Mouse (Mus musculus) embryonic facial prominence, embryonic 11.5 days (tissue): ENCODE measurements around the gene Ankfn1. TPM values are rescaled to one million over a fixed set of nuclear protein-coding genes. Genes with fewer than 3 reads are reported as not detected.

Experiments
- ATAC-seq: fragments of 200-750 bp; cut with Nextera tagmentation; replicated peaks from 2 replicates; pipeline ENCODE4 v1.8.0; 2017; ENCODE audit warnings: low read depth; ENCODE audit not compliant: insufficient number of reproducible peaks, low FRiP score, low TSS enrichment
- DNase-seq: peaks from one replicate; pipeline ENCODE4 v3.0.0-alpha.2; 2015; ENCODE audit warnings: low spot score
- H3K27ac ChIP-seq: fragments of 300-500 bp; sonication (generic); replicated peaks from 2 replicates; pipeline ENCODE4 v1.5.1; 2014; ENCODE audit warnings: mild to moderate bottlenecking, low read depth, low read length, control low read depth
- H3K27me3 ChIP-seq: fragments of 300-500 bp; sonication (generic); 2 replicates; pipeline ENCODE4 v1.6.1; 2014; ENCODE audit warnings: mild to moderate bottlenecking, low read length, moderate library complexity, mixed read lengths; ENCODE audit not compliant: control insufficient read depth, insufficient read depth
- H3K36me3 ChIP-seq: fragments of 300-500 bp; sonication (generic); replicated peaks from 2 replicates; pipeline ENCODE4 v1.6.1; 2014; ENCODE audit warnings: low read depth, mild to moderate bottlenecking, low read length, moderate library complexity, mixed read lengths; ENCODE audit not compliant: control insufficient read depth, insufficient read depth
- H3K4me1 ChIP-seq: fragments of 300-500 bp; sonication (generic); 2 replicates; pipeline ENCODE4 v1.6.1; 2014; ENCODE audit warnings: low read length, mixed read lengths; ENCODE audit not compliant: control insufficient read depth, insufficient read depth
- H3K4me2 ChIP-seq: fragments of 300-500 bp; sonication (generic); 2 replicates; pipeline ENCODE4 v1.6.1; 2014; ENCODE audit warnings: low read depth, mild to moderate bottlenecking, control low read depth, low read length, moderate library complexity
- H3K4me3 ChIP-seq: fragments of 300-500 bp; sonication (generic); 2 replicates; pipeline ENCODE4 v1.5.1; 2014; ENCODE audit warnings: low read depth, low read length, control low read depth
- H3K9ac ChIP-seq: fragments of 300-500 bp; sonication (generic); replicated peaks from 2 replicates; pipeline ENCODE4 v1.6.1; 2014; ENCODE audit warnings: mild to moderate bottlenecking, control low read depth, low read length
- H3K9me3 ChIP-seq: fragments of 300-500 bp; sonication (generic); replicated peaks from 2 replicates; pipeline ENCODE4 v1.6.1; 2016; ENCODE audit warnings: mild to moderate bottlenecking, low read length, inconsistent platforms, mixed read lengths; ENCODE audit not compliant: control insufficient read depth
- WGBS: fragments of 180-500 bp; shearing (Covaris S2); extraction: QIAGEN DNeasy Blood & Tissue Kit; methylation state at CpG from one replicate; pipeline ENCODE4 v1.1.7; 2014; 5-methylcytosine and 5-hydroxymethylcytosine counted together
- polyA plus RNA-seq: library from polyadenylated mRNA; unstranded; fragments of >200 nt; fragmentation: Nextera tagmentation; extraction: Ambion mirVana; gene quantifications from 2 replicates; pipeline ENCODE4 v1.2.1, GENCODE M21; 2014

Gene Ankfn1
- polyA plus RNA-seq, 1 experiment from 2014 or later: 0.48 TPM

DNA sequence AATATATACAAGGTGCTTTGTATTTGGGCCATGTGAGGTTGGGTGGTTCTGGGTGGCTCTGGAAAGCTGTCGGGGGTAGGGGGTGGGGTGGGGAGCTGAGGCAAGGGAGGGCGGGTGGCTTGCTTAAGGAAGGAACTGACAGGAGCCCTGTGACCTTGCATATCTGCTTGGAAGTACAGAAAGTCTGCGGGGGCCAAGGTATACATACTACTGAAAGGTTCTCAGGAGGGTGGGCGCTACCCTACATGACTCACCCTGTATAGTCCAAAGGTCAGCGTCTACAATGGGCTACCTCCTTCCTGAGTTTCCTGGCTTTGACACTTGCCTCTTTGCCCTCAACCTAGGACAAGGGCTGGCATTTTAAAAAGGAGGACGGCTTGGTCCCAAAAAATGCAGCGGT is 407.1 kb downstream of the Ankfn1 start:
- no peak overlapping the region for H3K27ac ChIP-seq
- H3K4me2 ChIP-seq: no peak overlapping the region
- WGBS: 83% methylated on average over 7 of the region's 7 CpGs
- DNase-seq (no peak), ATAC-seq (no peak)
- H3K27me3 ChIP-seq: no peaks in the 10 kb centered on the region
- no peaks in the 10 kb centered on the region for H3K9me3 ChIP-seq
- no peaks in the 10 kb centered on the region for H3K36me3 ChIP-seq
- H3K9ac ChIP-seq: no peak overlapping the region
- H3K4me1 ChIP-seq: no peaks in the 10 kb centered on the region
- no peak overlapping the region for H3K4me3 ChIP-seq

GRCm38 (mm10) chr11:89363981-89364380 is 413.5 kb downstream of the Ankfn1 start:
- H3K4me2 ChIP-seq: no peak overlapping the region
- no peaks in the 10 kb centered on the region for H3K27me3 ChIP-seq
- WGBS: 86% methylated on average over 3 of the region's 3 CpGs
- no peak for ATAC-seq
- no peaks in the 10 kb centered on the region for H3K4me1 ChIP-seq
- H3K9me3 ChIP-seq: no peaks in the 10 kb centered on the region
- H3K9ac ChIP-seq: no peak overlapping the region
- H3K36me3 ChIP-seq: no peaks in the 10 kb centered on the region
- no peak overlapping the region for H3K4me3 ChIP-seq
- no peak for DNase-seq
- H3K27ac ChIP-seq: no peak overlapping the region

DNA sequence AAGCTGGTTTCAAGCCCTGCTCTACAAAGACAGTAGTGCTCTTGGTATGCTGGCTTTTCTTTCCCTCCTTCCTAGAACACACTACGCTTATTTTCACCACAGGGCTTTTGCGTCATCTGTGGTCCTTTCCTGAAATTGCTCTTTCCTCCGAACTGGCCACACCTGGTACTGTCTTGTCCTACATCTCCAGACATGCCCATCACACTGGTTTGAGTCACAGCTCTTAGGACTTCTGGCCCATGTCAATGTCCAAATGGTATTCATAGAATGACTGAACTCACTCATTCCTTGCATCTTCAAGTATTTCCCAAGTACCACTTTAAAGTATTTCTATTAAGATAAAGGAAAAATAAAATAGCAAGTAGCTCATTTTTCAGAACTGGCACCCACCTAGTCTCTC is 416.6 kb downstream of the Ankfn1 start:
- H3K9ac ChIP-seq: no peak overlapping the region
- 86% methylated on average over 3 of the region's 3 CpGs for WGBS

GRCm38 (mm10) chr11:89358546-89358945 is 418.9 kb downstream of the Ankfn1 start:
- H3K36me3 ChIP-seq: no peaks in the 10 kb centered on the region
- H3K4me1 ChIP-seq: no peaks in the 10 kb centered on the region
- no peak for ATAC-seq
- no peak overlapping the region for H3K9ac ChIP-seq
- no peak overlapping the region for H3K27ac ChIP-seq
- no peaks in the 10 kb centered on the region for H3K9me3 ChIP-seq
- H3K4me2 ChIP-seq: no peak overlapping the region
- H3K4me3 ChIP-seq: no peak overlapping the region
- WGBS: 72% methylated on average over 5 of the region's 5 CpGs
- no peaks in the 10 kb centered on the region for H3K27me3 ChIP-seq
- DNase-seq: no peak

More for the DNA sequence above, 416.6 kb downstream of the Ankfn1 start:
- no peak overlapping the region for H3K27ac ChIP-seq
- H3K9me3 ChIP-seq: no peaks in the 10 kb centered on the region
- no peak overlapping the region for H3K4me2 ChIP-seq
- no peaks in the 10 kb centered on the region for H3K4me1 ChIP-seq
- no peaks in the 10 kb centered on the region for H3K36me3 ChIP-seq
- H3K4me3 ChIP-seq: no peak overlapping the region
- ATAC-seq: no peak
- no peak for DNase-seq
- H3K27me3 ChIP-seq: no peaks in the 10 kb centered on the region

GRCm38 (mm10) chr11:89356479-89356878 is 421.0 kb downstream of the Ankfn1 start:
- Histone ChIP-seq H3K27ac (no peak overlapping the region), H3K9ac (no peak overlapping the region), H3K4me2 (no peak overlapping the region), H3K4me3 (no peak overlapping the region), H3K27me3 (no peaks in the 10 kb centered on the region), H3K4me1 (no peaks in the 10 kb centered on the region), H3K36me3 (no peaks in the 10 kb centered on the region), H3K9me3 (no peaks in the 10 kb centered on the region)
- DNase-seq (no peak), ATAC-seq (no peak)
- WGBS: 74% methylated on average over 2 of the region's 2 CpGs

- H3K27me3 ChIP-seq: no peaks in the 10 kb centered on the region
- 60% methylated on average over 5 of the region's 5 CpGs for WGBS
- no peaks in the 10 kb centered on the region for H3K36me3 ChIP-seq
- H3K9ac ChIP-seq: no peak overlapping the region
- ATAC-seq: no peak
- H3K27ac ChIP-seq: no peak overlapping the region
- no peak overlapping the region for H3K4me2 ChIP-seq
- H3K4me3 ChIP-seq: no peak overlapping the region
- no peaks in the 10 kb centered on the region for H3K9me3 ChIP-seq
- no peaks in the 10 kb centered on the region for H3K4me1 ChIP-seq
- no peak for DNase-seq
These were observed 421.4 kb downstream of the Ankfn1 start for GRCm38 (mm10) chr11:89356018-89356417.

DNA sequence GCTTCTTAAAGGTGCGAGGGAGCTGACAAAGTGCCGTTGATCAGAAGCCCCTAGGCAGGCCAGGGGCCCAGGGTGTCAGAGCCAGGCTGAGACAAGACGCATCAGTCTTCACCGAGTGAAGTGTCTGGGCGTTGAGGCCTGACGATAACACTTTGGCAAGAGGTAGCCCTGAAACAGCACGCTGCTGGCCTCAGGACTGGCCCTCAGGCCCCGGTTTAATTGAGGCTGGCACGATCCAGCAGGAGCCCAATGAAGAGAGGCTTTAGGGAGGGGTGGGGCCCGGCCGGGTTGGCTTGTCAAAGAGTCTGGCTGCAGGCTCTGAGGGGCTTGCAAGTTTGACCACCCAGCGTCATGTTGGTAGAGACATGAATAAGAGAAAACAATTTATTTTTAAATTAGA is 437.2 kb downstream of the Ankfn1 start:
- H3K27ac ChIP-seq: no peak overlapping the region
- ATAC-seq: no peak; the same call in 1 of the 2 replicates

More for the DNA sequence above, 437.2 kb downstream of the Ankfn1 start:
- no peak overlapping the region for H3K4me2 ChIP-seq
- no peaks in the 10 kb centered on the region for H3K36me3 ChIP-seq
- no peak overlapping the region for H3K4me3 ChIP-seq
- no peaks in the 10 kb centered on the region for H3K27me3 ChIP-seq
- no peaks in the 10 kb centered on the region for H3K4me1 ChIP-seq
- DNase-seq: no peak
- no peaks in the 10 kb centered on the region for H3K9me3 ChIP-seq
- 34% methylated on average over 12 of the region's 12 CpGs for WGBS
- H3K9ac ChIP-seq: no peak overlapping the region
